Comparison of ENCODE assay signal across 16 mouse cellular contexts in the genomic region with DNA sequence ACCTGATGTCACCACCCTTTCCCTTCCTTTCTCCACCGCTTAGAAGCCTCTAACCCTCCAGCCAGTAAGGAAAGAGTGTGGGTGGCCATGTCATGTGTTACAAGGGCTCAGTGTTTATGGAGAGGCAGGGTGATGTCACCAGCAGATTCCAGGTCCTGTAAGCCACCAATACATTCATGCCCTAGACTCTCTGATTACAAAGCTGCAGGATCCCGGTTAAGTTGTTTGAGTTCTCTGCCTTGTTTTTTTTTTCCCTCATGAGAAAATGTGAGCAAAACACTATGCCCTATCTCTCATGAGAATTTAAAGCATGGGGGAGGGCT. TPM values are rescaled to one million over a fixed set of nuclear protein-coding genes. Genes with fewer than 3 reads are reported as not detected.
DNase-seq lines count a peak whose midpoint lies in the region; ATAC-seq and TF ChIP-seq lines count a peak whose summit lies in the region.
"Had no signal": no experiment of that assay in that cellular context is flagged by ENCODE, and none has a peak within 500 bp of the region (broad histone marks: within the 10 kb centered on the region; RNA-seq: fewer than 3 reads in every experiment).

No protein-coding gene starts in this region.

- TF ChIP-seq POLR2A in MEL (IDR thresholded peaks at IDR 0.05; ENCODE audit: control insufficient read depth in 1 of 2, insufficient read depth in 1 of 2, low read depth in 1 of 2, low read length in 2 of 2, poor library complexity in 1 of 2) = no peak
- peak; percentile 33 for TF ChIP-seq POLR2A in myocyte (IDR thresholded peaks at IDR 0.05; ENCODE audit: insufficient read length, low read depth)

- H3K4me3 ChIP-seq in heart, embryonic 12.5 days = no peak overlapping the region
- no peak overlapping the region for H3K4me3 ChIP-seq in layer of hippocampus, adult 2 months
- H3K4me3 ChIP-seq in MEL (ENCODE audit: control insufficient read depth in 1 of 2, insufficient read depth in 1 of 2, low read depth in 2 of 2, low read length in 2 of 2) = no peak overlapping the region
- H3K4me3 ChIP-seq in myocyte = peak overlapping the region; percentile 1
- H3K4me3 ChIP-seq: hindbrain, embryonic 15.5 days; liver, embryonic 13.5 days; midbrain, embryonic 12.5 days had no signal

- no peak for ATAC-seq in heart, embryonic 12.5 days (ENCODE audit: insufficient number of reproducible peaks, low FRiP score)
- no peak for ATAC-seq in cerebellum, adult (ENCODE audit: insufficient number of reproducible peaks, low FRiP score, low TSS enrichment)
- ATAC-seq: forebrain, embryonic 16.5 days had no signal

- DNase-seq in heart, postnatal 14 days = no peak
- no peak for DNase-seq in layer of hippocampus, adult 2 months (ENCODE audit: low spot score in 2 of 2)
- DNase-seq in layer of hippocampus, adult 18-20 months (ENCODE audit: low spot score in 2 of 2) = no peak
- no peak for DNase-seq in MEL (ENCODE audit: low read depth, low spot score)
- DNase-seq: adrenal gland, adult 8-10 months; cerebellum, adult 8-10 months; liver, embryonic 13.5 days; right cerebral cortex, adult 18-20 months; thymus, postnatal 36 days had no signal

- no peak for TF ChIP-seq EP300 in MEL (IDR thresholded peaks at IDR 0.05; ENCODE audit: low read depth in 1 of 2, low read length in 2 of 2)

- peaks cover 11% of the 10 kb centered on the region for H3K36me3 ChIP-seq in heart, embryonic 12.5 days
- H3K36me3 ChIP-seq in MEL (ENCODE audit: control insufficient read depth in 1 of 2, insufficient read depth in 2 of 2, low read length in 2 of 2) (peaks cover 0 to 12% of the 10 kb centered on the region in 2 experiments; a peak in 2 of 4 replicates), myocyte (ENCODE audit: control insufficient read depth, insufficient read depth) (peaks cover 8% of the 10 kb centered on the region)
- H3K36me3 ChIP-seq: hindbrain, embryonic 15.5 days; midbrain, embryonic 12.5 days had no signal

- intact Hi-C loops in heart, postnatal 14 days (cut with DNase I) = no loop called here

- H3K9ac ChIP-seq in heart, embryonic 12.5 days = no peak overlapping the region
- no peak overlapping the region for H3K9ac ChIP-seq in MEL (ENCODE audit: control insufficient read depth, low read depth, low read length, poor library complexity, severe bottlenecking)
- H3K9ac ChIP-seq: hindbrain, embryonic 15.5 days; liver, embryonic 13.5 days; midbrain, embryonic 12.5 days had no signal

- H3K79me2 ChIP-seq in MEL (ENCODE audit: control insufficient read depth, insufficient read depth, low read length, poor library complexity) (peaks cover 8% of the 10 kb centered on the region), myocyte (ENCODE audit: control insufficient read depth, insufficient read depth) (peaks cover 29% of the 10 kb centered on the region)

- WGBS in heart, embryonic 12.5 days = 39% methylated on average over 2 of the region's 2 CpGs

- no peaks in the 10 kb centered on the region for H3K27me3 ChIP-seq in heart, embryonic 12.5 days (replicated peaks)
- no peaks in the 10 kb centered on the region; a peak in 2 of 4 replicates for H3K27me3 ChIP-seq in MEL (ENCODE audit: control insufficient read depth in 1 of 2, insufficient read depth in 2 of 2, low read length in 2 of 2)
- H3K27me3 ChIP-seq in myocyte (ENCODE audit: control insufficient read depth, insufficient read depth, insufficient read length) = no peaks in the 10 kb centered on the region
- H3K27me3 ChIP-seq: hindbrain, embryonic 15.5 days had no signal

- no peak overlapping the region for H3K4me2 ChIP-seq in heart, embryonic 12.5 days
- H3K4me2 ChIP-seq in myocyte (ENCODE audit: low read depth) = peak overlapping the region; percentile 92
- H3K4me2 ChIP-seq: hindbrain, embryonic 15.5 days; liver, embryonic 13.5 days; midbrain, embryonic 12.5 days had no signal

- H3ac ChIP-seq in myocyte (ENCODE audit: control insufficient read depth, insufficient read length) = no peak overlapping the region

- peaks cover 45% of the 10 kb centered on the region for H3K4me1 ChIP-seq in heart, embryonic 12.5 days (replicated peaks)
- peaks cover 10 to 18% of the 10 kb centered on the region in 2 experiments for H3K4me1 ChIP-seq in MEL (ENCODE audit: control insufficient read depth in 1 of 2, insufficient read depth in 2 of 2, low read length in 2 of 2)

- no peak for TF ChIP-seq RAD21 in MEL (IDR thresholded peaks at IDR 0.05; ENCODE audit: low read depth, low read length)

- H3K27ac ChIP-seq in heart, embryonic 12.5 days (ENCODE audit: poor library complexity, severe bottlenecking) = 0 out of 2 replicates have a peak overlapping the region, but pooled peaks have one; percentile 8
- H3K27ac ChIP-seq in layer of hippocampus, adult 2 months = peak overlapping the region; percentile 19; the same call in 1 of the 2 replicates
- H3K27ac ChIP-seq in MEL (ENCODE audit: control insufficient read depth, low read depth, low read length) = no peak overlapping the region
- H3K27ac ChIP-seq: hindbrain, embryonic 15.5 days; liver, embryonic 13.5 days; midbrain, embryonic 12.5 days had no signal

- no peak for TF ChIP-seq CTCF in layer of hippocampus, adult 2 months (conservative IDR thresholded peaks at IDR 0.05)
- no peak for TF ChIP-seq CTCF in MEL (IDR thresholded peaks at IDR 0.05 in 2 of 3, conservative IDR thresholded peaks at IDR 0.05 in 1 of 3; ENCODE audit: control insufficient read depth in 1 of 3, insufficient read depth in 1 of 3, low read depth in 2 of 3, low read length in 3 of 3, poor library complexity in 1 of 3, severe bottlenecking in 1 of 3)

- no peaks in the 10 kb centered on the region for H3K9me3 ChIP-seq in heart, embryonic 12.5 days (replicated peaks)
- no peaks in the 10 kb centered on the region for H3K9me3 ChIP-seq in MEL (replicated peaks; ENCODE audit: insufficient read depth, low read length)
- H3K9me3 ChIP-seq: G1E; hindbrain, embryonic 15.5 days; liver, embryonic 13.5 days; midbrain, embryonic 12.5 days had no signal

TF ChIP-seq in MEL, 35 proteins besides CTCF, POLR2A, EP300 and RAD21:
- TF ChIP-seq ZNF384 (IDR thresholded peaks at IDR 0.05; ENCODE audit: low read depth, low read length) (peak; percentile 13; the same call in 1 of the 2 replicates), GATA1 (IDR thresholded peaks at IDR 0.05; ENCODE audit: low read depth, low read length) (no peak)
TF ChIP-seq in MEL: peak in this region for 1.

TF ChIP-seq in myocyte, 11 proteins besides CTCF, POLR2A, EP300 and RAD21:
- no peak for TF ChIP-seq MAX (IDR thresholded peaks at IDR 0.05; ENCODE audit: low read depth)
- no peak for TF ChIP-seq MYOG (IDR thresholded peaks at IDR 0.05; ENCODE audit: control insufficient read depth in 1 of 3, insufficient read depth in 1 of 3, insufficient read length in 2 of 3, low read depth in 2 of 3)
- TF ChIP-seq E2F4 (IDR thresholded peaks at IDR 0.05; ENCODE audit: insufficient read depth) = no peak
- no peak for TF ChIP-seq USF1 (IDR thresholded peaks at IDR 0.05; ENCODE audit: low read depth)
- no peak for TF ChIP-seq POLR2AphosphoS2 (IDR thresholded peaks at IDR 0.05; ENCODE audit: insufficient read length, low read depth)
- no peak for TF ChIP-seq TCF12 (IDR thresholded peaks at IDR 0.05; ENCODE audit: insufficient read depth, poor library complexity, severe bottlenecking)
- no peak for TF ChIP-seq REST (IDR thresholded peaks at IDR 0.05; ENCODE audit: insufficient read depth, insufficient read length)
- TF ChIP-seq CEBPB (IDR thresholded peaks at IDR 0.05; ENCODE audit: insufficient read depth, poor library complexity, severe bottlenecking) = no peak

RNA-seq across cellular contexts. Expression of a gene that starts 1.8 kb away (rescaled TPM):
- polyA plus RNA-seq in heart, embryonic 12.5 days (2016; fragmentation: Nextera tagmentation; extraction: Ambion mirVana) = 73.0 and 74.1 TPM in 2 replicates
- 10 to 100 TPM; 17.2 to 18.4 TPM for total RNA-seq in heart, postnatal 14 days (2021)
- total RNA-seq in layer of hippocampus, adult 2 months (2021) = 10 to 100 TPM; 11.8 to 12.1 TPM
- 10 to 100 TPM; 13.2 to 13.9 TPM for total RNA-seq in layer of hippocampus, adult 18-20 months (2021)
- 5.5 and 7.7 TPM in 2 replicates for total RNA-seq in MEL (2012; rRNA removed)
- polyA plus RNA-seq in MEL (2012; ENCODE audit: insufficient read depth in 1 of 2, insufficient read length in 2 of 2, low read depth in 1 of 2, low replicate concordance in 2 of 2, missing spikeins in 1 of 2) (10 to 100 TPM in 1 of 2 experiments, not detected in 1; 20.0 TPM), myocyte (2012; fragmentation: generic; extraction: Trizol) (317 TPM)

RNA-seq across cellular contexts. Expression of a gene that starts 15.1 kb away (rescaled TPM):
- polyA plus RNA-seq in heart, embryonic 12.5 days (2016; fragmentation: Nextera tagmentation; extraction: Ambion mirVana) = 3,113 and 3,172 TPM in 2 replicates
- 10 to 100 TPM; 18.6 to 29.4 TPM for total RNA-seq in heart, postnatal 14 days (2021)
- 1 to 10 TPM; 2.9 to 3.2 TPM for total RNA-seq in layer of hippocampus, adult 2 months (2021)
- total RNA-seq in layer of hippocampus, adult 18-20 months (2021) = 1 to 10 TPM; 1.2 to 1.5 TPM
- total RNA-seq in MEL (2012; rRNA removed) = not detected in 2 replicates
- polyA plus RNA-seq in MEL (2012; ENCODE audit: insufficient read depth in 1 of 2, insufficient read length in 2 of 2, low read depth in 1 of 2, low replicate concordance in 2 of 2, missing spikeins in 1 of 2) (under 1 TPM in 1 of 2 experiments, not detected in 1; 0.15 TPM), myocyte (2012; fragmentation: generic; extraction: Trizol) (3,569 TPM)
- polyA plus RNA-seq: forebrain, embryonic 16.5 days had no signal

RNA-seq across cellular contexts. Expression of a gene that starts 44.3 kb away (rescaled TPM):
- 266 and 270 TPM in 2 replicates for polyA plus RNA-seq in heart, embryonic 12.5 days (2016; fragmentation: Nextera tagmentation; extraction: Ambion mirVana)
- total RNA-seq in heart, postnatal 14 days (2021) = 10 to 100 TPM; 60.3 to 66.0 TPM
- 100 to 1,000 TPM; 220 to 231 TPM for total RNA-seq in layer of hippocampus, adult 2 months (2021)
- total RNA-seq in layer of hippocampus, adult 18-20 months (2021) = 100 to 1,000 TPM; 272 to 277 TPM
- 40.3 and 44.4 TPM in 2 replicates for total RNA-seq in MEL (2012; rRNA removed)
- polyA plus RNA-seq in MEL (2012; ENCODE audit: insufficient read depth in 1 of 2, insufficient read length in 2 of 2, low read depth in 1 of 2, low replicate concordance in 2 of 2, missing spikeins in 1 of 2) (10 to 100 TPM in 1 of 2 experiments, not detected in 1; 73.0 TPM), myocyte (2012; fragmentation: generic; extraction: Trizol) (219 TPM)

RNA-seq across cellular contexts. Expression of a gene that starts 54.2 kb away (rescaled TPM):
- 3.0 and 3.3 TPM in 2 replicates for polyA plus RNA-seq in heart, embryonic 12.5 days (2016; fragmentation: Nextera tagmentation; extraction: Ambion mirVana)
- total RNA-seq in heart, postnatal 14 days (2021) = 1 to 10 TPM; 4.9 to 6.0 TPM
- total RNA-seq in layer of hippocampus, adult 2 months (2021) = 1 to 10 TPM in 1 of 2 experiments, under 1 TPM in 1; 0.97 to 1.3 TPM
- total RNA-seq in layer of hippocampus, adult 18-20 months (2021) = 1 to 10 TPM; 1.0 to 1.3 TPM
- not detected in 2 replicates for total RNA-seq in MEL (2012; rRNA removed)
- polyA plus RNA-seq in MEL (2012; ENCODE audit: insufficient read depth in 1 of 2, insufficient read length in 2 of 2, low read depth in 1 of 2, low replicate concordance in 2 of 2, missing spikeins in 1 of 2) (not detected), myocyte (2012; fragmentation: generic; extraction: Trizol) (0.46 TPM)
- polyA plus RNA-seq: G1E had no signal

Comparison
In these comparisons a context has a peak if more than half of its experiments do, and no peak if none do; other contexts are left out.
1. RNA of a gene that starts 15.1 kb away (total RNA-seq): 18.6 to 29.4 TPM in heart, postnatal 14 days; 2.9 to 3.2 TPM in layer of hippocampus, adult 2 months, 1.2 to 1.5 TPM in layer of hippocampus, adult 18-20 months and not detected in MEL; every median in the first group is over 4 times any median in the second.